Mouse (Mus musculus) E14TG2a.4 (cell line): ENCODE results near the gene E330021D16Rik.

Experiments
- CTCF ChIP-seq: conservative IDR thresholded peaks from 2 replicates; pipeline ENCODE4 v1.5.1; 2014; ENCODE audit warnings: low read length
- NANOG ChIP-seq: IDR thresholded peaks from 2 replicates; pipeline ENCODE4 v1.6.1; 2014; ENCODE audit warnings: borderline replicate concordance, low read length, mixed read lengths
- POU5F1 ChIP-seq: IDR thresholded peaks from 2 replicates; pipeline ENCODE4 v1.6.1; 2014; ENCODE audit warnings: low read length, borderline replicate concordance

DNA sequence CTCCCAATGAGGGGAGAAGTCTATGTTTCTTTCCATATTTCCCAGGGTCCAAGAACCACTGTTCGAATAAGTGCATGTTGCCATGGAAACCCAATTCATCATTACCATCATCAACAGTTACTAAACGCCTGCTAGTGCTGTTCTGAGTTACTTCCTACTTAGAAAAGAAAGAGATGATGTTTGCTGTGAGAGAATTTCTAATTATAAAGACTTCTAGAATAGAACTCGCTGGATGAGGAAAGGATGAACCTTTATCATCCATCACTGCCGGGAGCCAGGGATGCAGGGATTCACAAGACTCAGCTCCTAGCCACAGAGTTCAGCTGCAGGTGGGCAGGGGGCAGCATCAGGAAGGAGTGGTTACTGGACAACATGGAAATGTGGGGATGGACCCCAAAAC, 51.4 kb downstream of the E330021D16Rik start:
- TF ChIP-seq CTCF (no peak), POU5F1 (no peak), NANOG (no peak)
